Mouse (Mus musculus): ENCODE results near the gene Suds3. TPM values are rescaled to one million over a fixed set of nuclear protein-coding genes. Genes with fewer than 3 reads are reported as not detected.

Suds3 gene
- polyA plus RNA-seq, 1 experiment from 2014 or later = 46.3 TPM

DNA sequence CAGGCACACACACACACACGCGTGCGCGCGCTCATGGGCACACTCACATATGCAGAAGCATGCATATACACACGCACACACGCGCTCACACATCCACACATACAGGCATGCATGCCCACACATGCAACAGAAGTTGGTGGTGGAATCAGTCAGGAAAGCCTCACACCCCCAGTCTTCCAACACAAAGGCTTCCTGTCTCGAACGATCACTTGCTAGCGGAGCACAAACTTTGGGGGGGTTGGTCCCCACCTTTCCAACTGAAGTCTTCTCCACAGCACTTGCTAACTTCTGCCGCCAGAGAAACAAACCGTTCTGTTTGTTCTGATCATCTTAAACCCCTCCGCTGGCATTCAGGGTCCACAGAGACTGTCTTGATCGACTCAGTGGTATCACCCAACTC, 14.8 kb upstream of the Suds3 start:
- H3K9me3 ChIP-seq (ENCODE audit: control insufficient read depth, low read length) = no peaks in the 10 kb centered on the region
- H3K4me2 ChIP-seq (ENCODE audit: low read depth) = no peak overlapping the region
- H3K4me3 ChIP-seq (ENCODE audit: low read depth, low read length) = no peak overlapping the region
- WGBS = 94% methylated on average over 15 of the region's 15 CpGs
- no peaks in the 10 kb centered on the region for H3K36me3 ChIP-seq (ENCODE audit: control insufficient read depth, insufficient read depth, low read length)
- no peaks in the 10 kb centered on the region for H3K27me3 ChIP-seq (ENCODE audit: control insufficient read depth, insufficient read depth, low read length)
- no peak overlapping the region for H3K27ac ChIP-seq (ENCODE audit: low read depth, low read length)
- no peak for DNase-seq (ENCODE audit: low spot score)
- peaks cover 3% of the 10 kb centered on the region for H3K4me1 ChIP-seq (ENCODE audit: control insufficient read depth, insufficient read depth, low read length)
- no peak for ATAC-seq (ENCODE audit: insufficient read depth, low FRiP score, low TSS enrichment)
- no peak overlapping the region for H3K9ac ChIP-seq (ENCODE audit: low read length)

DNA sequence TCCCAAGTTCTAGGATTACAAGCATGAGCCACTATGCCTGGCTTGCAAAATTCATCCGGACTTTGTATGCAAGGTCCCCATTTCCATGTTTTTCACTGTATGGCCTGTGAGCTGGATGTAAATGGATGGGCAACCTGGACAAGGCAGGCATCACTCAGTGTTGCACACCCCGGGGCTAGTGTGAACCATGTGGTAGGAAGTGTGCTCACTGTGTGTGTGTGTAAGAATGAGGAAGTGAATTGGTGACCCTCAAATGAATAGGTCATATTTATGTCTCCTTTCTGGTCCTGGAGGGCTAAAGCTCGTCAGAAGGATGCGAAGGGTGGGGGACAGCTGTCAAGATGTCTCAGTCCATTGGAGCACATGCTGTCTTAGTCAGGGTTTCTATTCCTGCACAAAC, 11.1 kb upstream of the Suds3 start:
- no peak overlapping the region for H3K4me3 ChIP-seq (ENCODE audit: low read depth, low read length)
- WGBS = 87% methylated on average over 4 of the region's 4 CpGs
- no peak overlapping the region for H3K27ac ChIP-seq (ENCODE audit: low read depth, low read length)
- no peaks in the 10 kb centered on the region for H3K9me3 ChIP-seq (ENCODE audit: control insufficient read depth, low read length)
- ATAC-seq (ENCODE audit: insufficient read depth, low FRiP score, low TSS enrichment) (no peak), DNase-seq (ENCODE audit: low spot score) (no peak)
- no peaks in the 10 kb centered on the region for H3K27me3 ChIP-seq (ENCODE audit: control insufficient read depth, insufficient read depth, low read length)
- no peak overlapping the region for H3K9ac ChIP-seq (ENCODE audit: low read length)
- no peaks in the 10 kb centered on the region for H3K4me1 ChIP-seq (ENCODE audit: control insufficient read depth, insufficient read depth, low read length)
- no peaks in the 10 kb centered on the region for H3K36me3 ChIP-seq (ENCODE audit: control insufficient read depth, insufficient read depth, low read length)
- H3K4me2 ChIP-seq (ENCODE audit: low read depth) = no peak overlapping the region

DNA sequence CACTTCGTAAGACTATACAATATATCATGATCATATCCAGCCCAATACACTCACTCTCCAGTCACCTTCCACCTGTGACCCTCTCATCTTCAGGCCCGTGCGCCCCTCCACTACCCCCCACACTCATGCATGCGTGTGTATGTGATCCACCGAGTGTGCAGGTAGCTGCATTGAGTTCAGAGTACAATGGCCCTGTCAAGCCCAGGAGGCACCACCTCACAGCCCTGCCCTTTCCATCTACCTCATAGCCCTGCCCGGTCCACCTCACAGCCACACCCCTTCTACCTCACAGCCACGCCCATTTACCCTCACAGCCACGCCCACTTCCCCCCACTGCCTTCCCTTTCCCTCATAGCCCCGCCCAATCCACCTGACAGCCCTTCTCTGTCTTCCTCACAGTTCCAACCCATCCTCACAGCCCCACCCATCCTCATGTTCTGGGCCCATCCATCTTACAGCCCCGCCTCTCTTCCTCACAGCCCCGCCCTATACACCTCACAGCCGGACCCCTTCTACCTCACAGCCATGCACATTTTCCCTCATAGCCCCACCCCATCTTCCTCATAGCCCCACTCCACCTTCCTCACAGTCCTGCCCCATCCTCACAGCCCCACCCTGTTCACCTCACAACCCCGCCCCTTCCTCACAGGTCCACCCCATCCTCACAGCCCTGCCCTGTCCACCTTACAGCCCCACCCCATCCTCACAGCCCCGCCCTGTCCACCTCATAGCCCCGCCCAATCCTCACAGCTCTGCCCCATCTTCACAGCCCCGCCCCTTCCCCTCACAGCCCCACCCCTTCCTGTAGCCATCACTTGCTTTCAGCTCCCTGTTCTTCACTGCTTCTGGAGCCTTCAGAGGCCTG, 9.8 kb upstream of the Suds3 start:
- Histone ChIP-seq H3K4me1 (ENCODE audit: control insufficient read depth, insufficient read depth, low read length) (peaks cover 4% of the 10 kb centered on the region), H3K9me3 (ENCODE audit: control insufficient read depth, low read length) (no peaks in the 10 kb centered on the region), H3K4me2 (ENCODE audit: low read depth) (no peak overlapping the region), H3K27me3 (ENCODE audit: control insufficient read depth, insufficient read depth, low read length) (peaks cover 3% of the 10 kb centered on the region; the same call in 1 of the 2 replicates), H3K36me3 (ENCODE audit: control insufficient read depth, insufficient read depth, low read length) (no peaks in the 10 kb centered on the region), H3K4me3 (ENCODE audit: low read depth, low read length) (no peak overlapping the region), H3K27ac (ENCODE audit: low read depth, low read length) (no peak overlapping the region), H3K9ac (ENCODE audit: low read length) (no peak overlapping the region)
- ATAC-seq (ENCODE audit: insufficient read depth, low FRiP score, low TSS enrichment) (no peak), DNase-seq (ENCODE audit: low spot score) (no peak)
- WGBS = 76% methylated on average over 16 of the region's 16 CpGs

DNA sequence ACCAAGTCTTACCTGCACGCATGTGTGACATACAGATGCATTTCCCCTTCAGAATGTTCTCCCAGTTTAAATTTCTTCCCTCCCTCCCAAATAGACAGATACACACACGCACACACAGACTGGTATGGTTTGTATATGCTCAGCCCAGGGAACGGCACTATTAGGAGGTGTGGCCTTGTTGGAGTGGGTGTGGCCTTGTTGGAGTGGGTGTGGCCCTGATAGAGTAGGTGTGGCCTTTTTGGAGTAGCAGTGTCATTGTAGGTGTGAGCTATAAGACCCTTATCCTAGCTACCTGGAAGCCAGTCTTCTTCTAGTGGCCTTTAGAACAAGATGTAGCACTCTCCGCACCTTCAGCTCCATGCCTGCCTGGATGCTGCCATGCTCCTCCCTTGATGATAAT, 7.9 kb upstream of the Suds3 start:
- ATAC-seq (ENCODE audit: insufficient read depth, low FRiP score, low TSS enrichment) = no peak

DNA sequence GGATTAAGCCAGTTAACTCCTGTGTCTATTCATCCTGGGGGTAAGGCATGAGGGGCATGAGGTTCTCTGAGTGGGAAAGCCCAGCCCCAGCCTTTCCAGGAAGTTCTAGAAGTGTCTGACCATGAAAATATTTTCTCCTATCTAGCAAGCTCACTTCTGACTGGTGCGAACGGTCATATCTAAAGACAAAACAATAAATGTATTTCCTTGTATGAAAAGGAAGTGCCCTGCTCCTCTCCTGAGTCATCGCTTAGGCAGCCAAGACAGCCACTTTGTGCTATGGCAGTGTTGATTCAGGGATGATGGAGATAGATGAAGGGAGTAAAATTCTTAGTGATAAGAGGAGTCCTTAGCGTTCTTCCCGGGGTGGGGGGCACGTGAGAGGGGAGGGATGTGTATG, 7.2 kb upstream of the Suds3 start:
- H3K27ac ChIP-seq (ENCODE audit: low read depth, low read length) = no peak overlapping the region
- peaks cover 7% of the 10 kb centered on the region for H3K4me1 ChIP-seq (ENCODE audit: control insufficient read depth, insufficient read depth, low read length)
- H3K27me3 ChIP-seq (ENCODE audit: control insufficient read depth, insufficient read depth, low read length) = peaks cover 3% of the 10 kb centered on the region; the same call in 1 of the 2 replicates
- WGBS = 92% methylated on average over 6 of the region's 6 CpGs
- H3K4me2 ChIP-seq (ENCODE audit: low read depth) = no peak overlapping the region
- no peak overlapping the region for H3K9ac ChIP-seq (ENCODE audit: low read length)
- H3K4me3 ChIP-seq (ENCODE audit: low read depth, low read length) = no peak overlapping the region
- no peaks in the 10 kb centered on the region for H3K36me3 ChIP-seq (ENCODE audit: control insufficient read depth, insufficient read depth, low read length)
- ATAC-seq (ENCODE audit: insufficient read depth, low FRiP score, low TSS enrichment) (no peak), DNase-seq (ENCODE audit: low spot score) (no peak)
- no peaks in the 10 kb centered on the region for H3K9me3 ChIP-seq (ENCODE audit: control insufficient read depth, low read length)

More for the DNA sequence above, 7.9 kb upstream of the Suds3 start:
- H3K27me3 ChIP-seq (ENCODE audit: control insufficient read depth, insufficient read depth, low read length) = peaks cover 3% of the 10 kb centered on the region; the same call in 1 of the 2 replicates
- DNase-seq (ENCODE audit: low spot score) = no peak
- H3K9ac ChIP-seq (ENCODE audit: low read length) = no peak overlapping the region
- no peaks in the 10 kb centered on the region for H3K36me3 ChIP-seq (ENCODE audit: control insufficient read depth, insufficient read depth, low read length)
- peaks cover 7% of the 10 kb centered on the region for H3K4me1 ChIP-seq (ENCODE audit: control insufficient read depth, insufficient read depth, low read length)
- H3K4me2 ChIP-seq (ENCODE audit: low read depth) = no peak overlapping the region
- H3K27ac ChIP-seq (ENCODE audit: low read depth, low read length) = no peak overlapping the region
- WGBS = 95% methylated on average over 4 of the region's 4 CpGs
- no peak overlapping the region for H3K4me3 ChIP-seq (ENCODE audit: low read depth, low read length)
- no peaks in the 10 kb centered on the region for H3K9me3 ChIP-seq (ENCODE audit: control insufficient read depth, low read length)

DNA sequence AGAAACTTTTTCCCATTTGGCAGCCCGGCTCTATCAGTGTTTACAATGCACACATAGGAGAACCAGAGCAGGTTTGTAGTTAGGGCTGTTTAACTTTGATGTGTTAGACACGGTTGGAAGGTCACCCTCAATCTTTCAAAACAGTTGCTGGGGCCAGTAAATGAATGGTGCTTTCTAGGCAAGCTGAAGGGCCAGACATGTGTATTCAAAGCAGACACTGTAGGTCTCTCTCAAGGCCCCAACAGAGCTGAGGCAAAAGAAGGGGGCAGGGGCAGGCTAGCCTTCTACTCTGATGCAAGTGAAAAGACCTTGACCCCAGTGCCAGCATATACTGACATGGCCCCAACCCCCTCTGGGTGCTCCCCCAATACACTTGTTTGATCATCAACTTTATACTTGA, 5.7 kb upstream of the Suds3 start:
- no peak for ATAC-seq (ENCODE audit: insufficient read depth, low FRiP score, low TSS enrichment)
- H3K36me3 ChIP-seq (ENCODE audit: control insufficient read depth, insufficient read depth, low read length) = no peaks in the 10 kb centered on the region
- no peak overlapping the region for H3K4me3 ChIP-seq (ENCODE audit: low read depth, low read length)
- H3K9me3 ChIP-seq (ENCODE audit: control insufficient read depth, low read length) = no peaks in the 10 kb centered on the region
- no peak overlapping the region for H3K27ac ChIP-seq (ENCODE audit: low read depth, low read length)
- H3K4me2 ChIP-seq (ENCODE audit: low read depth) = no peak overlapping the region
- peaks cover 3% of the 10 kb centered on the region; the same call in 1 of the 2 replicates for H3K27me3 ChIP-seq (ENCODE audit: control insufficient read depth, insufficient read depth, low read length)
- peaks cover 7% of the 10 kb centered on the region for H3K4me1 ChIP-seq (ENCODE audit: control insufficient read depth, insufficient read depth, low read length)
- DNase-seq (ENCODE audit: low spot score) = no peak
- 3% methylated on average over 2 of the region's 2 CpGs for WGBS
- no peak overlapping the region for H3K9ac ChIP-seq (ENCODE audit: low read length)

DNA sequence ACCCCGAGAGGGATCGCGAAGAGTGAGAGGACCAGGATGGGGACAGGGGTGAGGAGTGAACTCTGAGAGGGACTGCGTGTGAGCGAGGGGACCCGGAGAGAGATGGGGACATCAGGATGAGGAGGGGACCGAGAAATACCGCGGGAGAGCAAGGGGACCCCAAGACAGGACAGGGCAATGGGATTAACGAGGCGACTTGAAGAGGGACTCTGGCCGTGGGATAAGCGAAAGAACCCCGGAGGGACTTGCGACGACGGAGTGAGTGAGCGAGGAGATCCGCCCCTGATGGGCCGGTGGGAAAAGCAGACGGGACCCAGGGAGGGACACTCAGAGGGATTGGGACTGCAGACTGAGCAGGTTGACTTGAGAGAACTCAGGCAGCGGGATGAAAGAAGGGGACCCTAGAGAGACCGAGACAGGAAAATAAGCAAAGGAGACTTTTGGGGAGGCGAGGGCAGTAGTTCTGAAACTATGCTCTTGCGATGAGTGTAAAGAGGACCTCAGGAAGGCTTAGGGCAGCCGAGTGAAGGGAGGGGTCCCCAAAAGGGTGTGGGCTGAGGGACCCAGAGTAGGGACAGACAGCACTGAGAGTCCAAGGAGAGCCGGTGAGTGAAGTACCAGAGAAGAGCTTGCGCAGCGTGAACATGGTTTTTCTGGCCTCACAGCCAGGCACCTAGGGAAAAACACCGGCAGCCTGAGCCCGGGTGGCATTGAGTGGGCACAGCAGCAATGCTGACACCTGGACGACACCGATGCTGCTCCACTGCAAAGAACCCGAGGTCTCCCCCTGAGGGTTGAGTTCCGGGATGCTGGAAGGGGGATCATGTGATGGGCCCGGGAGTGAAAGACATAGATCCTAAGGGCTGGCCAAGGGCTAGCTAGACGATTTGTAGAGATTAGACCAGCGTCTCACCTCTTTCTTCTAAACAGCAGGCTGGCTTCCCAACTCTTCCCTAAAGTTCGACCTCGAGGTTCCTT, 4.9 kb upstream of the Suds3 start:
- DNase-seq (ENCODE audit: low spot score) (no peak), ATAC-seq (ENCODE audit: insufficient read depth, low FRiP score, low TSS enrichment) (no peak; the same call in 1 of the 2 replicates)
- Histone ChIP-seq H3K4me3 (ENCODE audit: low read depth, low read length) (peak overlapping the region; percentile 71), H3K27ac (ENCODE audit: low read depth, low read length) (no peak overlapping the region), H3K9ac (ENCODE audit: low read length) (peak overlapping the region; percentile 55), H3K36me3 (ENCODE audit: control insufficient read depth, insufficient read depth, low read length) (no peaks in the 10 kb centered on the region), H3K4me2 (ENCODE audit: low read depth) (peak overlapping the region; percentile 88), H3K4me1 (ENCODE audit: control insufficient read depth, insufficient read depth, low read length) (peaks cover 7% of the 10 kb centered on the region), H3K9me3 (ENCODE audit: control insufficient read depth, low read length) (no peaks in the 10 kb centered on the region), H3K27me3 (ENCODE audit: control insufficient read depth, insufficient read depth, low read length) (peaks cover 3% of the 10 kb centered on the region; the same call in 1 of the 2 replicates)
- WGBS = under 1% methylated on average over 40 of the region's 40 CpGs

DNA sequence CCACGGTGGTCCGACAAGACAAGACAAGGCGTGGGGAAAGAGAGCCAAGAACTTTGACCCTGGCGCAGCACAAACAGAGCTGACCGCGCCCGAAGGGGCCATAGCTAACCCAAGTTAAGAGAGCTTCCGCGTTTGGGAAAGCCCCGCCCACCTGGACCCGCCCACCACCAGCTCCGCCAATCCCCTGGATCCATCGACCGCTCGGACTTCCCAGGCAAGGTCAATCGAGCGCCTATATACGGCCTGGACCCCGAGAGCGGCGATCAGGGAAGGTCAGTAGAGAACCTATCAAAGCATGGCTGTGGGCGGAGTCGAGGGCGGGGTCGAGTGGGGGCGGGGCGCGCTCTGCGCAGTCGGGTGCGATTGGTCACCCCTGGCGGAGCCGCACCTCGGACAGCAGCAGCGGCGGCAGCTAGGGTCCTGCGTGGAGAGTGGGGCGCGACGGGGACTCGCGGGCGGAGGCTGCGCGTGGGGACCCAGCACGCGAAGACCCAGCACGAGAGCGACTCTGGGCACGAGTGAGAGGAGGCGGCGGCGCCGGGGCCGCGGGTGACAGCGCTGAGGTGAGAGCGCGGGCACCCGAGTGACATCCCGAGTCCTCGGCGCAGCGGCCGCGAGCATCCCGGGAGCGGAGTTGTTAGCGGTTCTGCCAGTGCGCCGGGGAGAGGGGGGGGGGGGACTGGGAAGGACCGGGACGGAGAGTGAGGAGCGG, 4.0 kb upstream of the Suds3 start, which contains the start of gene Taok3:
Gene Taok3 (plus strand): TSS at position 353 of the 712 bp plus-strand sequence.
- peak within 1 kb of the TSS; percentile 88 for H3K4me2 ChIP-seq (ENCODE audit: low read depth)
- peak within 1 kb of the TSS; percentile 55 for H3K9ac ChIP-seq (ENCODE audit: low read length)
- peaks cover 3% of the 10 kb centered on the region; the same call in 1 of the 2 replicates for H3K27me3 ChIP-seq (ENCODE audit: control insufficient read depth, insufficient read depth, low read length)
- H3K4me3 ChIP-seq (ENCODE audit: low read depth, low read length) = peak within 1 kb of the TSS; percentile 71
- H3K4me1 ChIP-seq (ENCODE audit: control insufficient read depth, insufficient read depth, low read length) = peaks cover 7% of the 10 kb centered on the region
- H3K36me3 ChIP-seq (ENCODE audit: control insufficient read depth, insufficient read depth, low read length) = no peaks in the 10 kb centered on the region
- H3K27ac ChIP-seq (ENCODE audit: low read depth, low read length) = peak within 1 kb of the TSS; percentile 54; the same call in 1 of the 2 replicates
- ATAC-seq (ENCODE audit: insufficient read depth, low FRiP score, low TSS enrichment) (peak; percentile 78), DNase-seq (ENCODE audit: low spot score) (peak; percentile 99)
- no peaks in the 10 kb centered on the region for H3K9me3 ChIP-seq (ENCODE audit: control insufficient read depth, low read length)
- under 1% methylated on average over 66 of the region's 74 CpGs for WGBS
